Mouse (Mus musculus) myocyte (in vitro differentiated cells): Measurements from ENCODE around the gene Gm10134. TPM values are rescaled to one million over a fixed set of nuclear protein-coding genes. Genes with fewer than 3 reads are reported as not detected.

Experiments used
- H3K27me3 ChIP-seq: one replicate; pipeline ENCODE4 v1.6.1; 2011; ENCODE audit not compliant: control insufficient read depth, insufficient read depth, insufficient read length
- H3K36me3 ChIP-seq: one replicate; pipeline ENCODE4 v1.6.1; 2011; ENCODE audit not compliant: control insufficient read depth, insufficient read depth
- H3K4me2 ChIP-seq: one replicate; pipeline ENCODE4 v1.6.1; 2011; ENCODE audit warnings: low read depth, control low read depth
- H3K4me3 ChIP-seq: one replicate; pipeline ENCODE4 v1.5.1; 2011; ENCODE audit warnings: mild to moderate bottlenecking, control low read depth, moderate library complexity
- H3K79me2 ChIP-seq: one replicate; pipeline ENCODE4 v1.6.1; 2011; ENCODE audit not compliant: control insufficient read depth, insufficient read depth
- H3ac ChIP-seq: one replicate; pipeline ENCODE4 v1.6.1; 2011; ENCODE audit not compliant: control insufficient read depth, insufficient read length
- CEBPB ChIP-seq: IDR thresholded peaks from 2 replicates; pipeline ENCODE4 v1.6.1; 2011; ENCODE audit warnings: mild to moderate bottlenecking, moderate library complexity; ENCODE audit not compliant: poor library complexity, insufficient read depth, severe bottlenecking
- E2F4 ChIP-seq: IDR thresholded peaks from one replicate; pipeline ENCODE4 v1.6.1; 2011; ENCODE audit warnings: mild to moderate bottlenecking, control low read depth, moderate library complexity; ENCODE audit not compliant: insufficient read depth
- MAX ChIP-seq: IDR thresholded peaks from one replicate; pipeline ENCODE4 v1.6.1; 2011; ENCODE audit warnings: low read depth, mild to moderate bottlenecking, control low read depth
- MYOD1 ChIP-seq, 3 experiments: IDR thresholded peaks; one replicate each; pipeline ENCODE4 v1.6.1; 2011; ENCODE audit warnings: control low read depth in 2 of 3, low read depth in 2 of 3, mild to moderate bottlenecking in 2 of 3, moderate library complexity in 1 of 3; ENCODE audit not compliant: insufficient read length in 2 of 3, control insufficient read depth in 1 of 3
- MYOG ChIP-seq, 3 experiments: IDR thresholded peaks; one replicate each; pipeline ENCODE4 v1.6.1; 2011; ENCODE audit warnings: control low read depth in 2 of 3, low read depth in 2 of 3, mild to moderate bottlenecking in 2 of 3; ENCODE audit not compliant: insufficient read length in 2 of 3, control insufficient read depth in 1 of 3, insufficient read depth in 1 of 3
- POLR2A ChIP-seq: IDR thresholded peaks from one replicate; pipeline ENCODE4 v1.6.1; 2011; ENCODE audit warnings: low read depth, mild to moderate bottlenecking, control low read depth, moderate library complexity; ENCODE audit not compliant: insufficient read length
- POLR2AphosphoS2 ChIP-seq: IDR thresholded peaks from one replicate; pipeline ENCODE4 v1.6.1; 2011; ENCODE audit warnings: low read depth, control low read depth; ENCODE audit not compliant: insufficient read length
- REST ChIP-seq: IDR thresholded peaks from one replicate; pipeline ENCODE4 v1.6.1; 2011; ENCODE audit warnings: mild to moderate bottlenecking, control low read depth, moderate library complexity; ENCODE audit not compliant: insufficient read depth, insufficient read length
- SRF ChIP-seq: IDR thresholded peaks from one replicate; pipeline ENCODE4 v1.6.1; 2011; ENCODE audit warnings: low read depth; ENCODE audit not compliant: control insufficient read depth, insufficient read length
- TCF12 ChIP-seq: IDR thresholded peaks from one replicate; pipeline ENCODE4 v1.6.1; 2011; ENCODE audit warnings: mild to moderate bottlenecking, control low read depth; ENCODE audit not compliant: poor library complexity, insufficient read depth, severe bottlenecking
- TCF3 ChIP-seq: IDR thresholded peaks from one replicate; pipeline ENCODE4 v1.6.1; 2011; ENCODE audit warnings: low read depth, control low read depth; ENCODE audit not compliant: insufficient read length
- USF1 ChIP-seq: IDR thresholded peaks from one replicate; pipeline ENCODE4 v1.6.1; 2011; ENCODE audit warnings: low read depth, mild to moderate bottlenecking, control low read depth, moderate library complexity
- polyA plus RNA-seq: library from polyadenylated mRNA; unstranded; fragments of >200 nt; fragmentation: generic; extraction: Trizol; gene quantifications from one replicate; pipeline ENCODE4 v1.2.1, GENCODE M21; 2012; ENCODE audit warnings: missing spikeins

Gene Gm10134
- polyA plus RNA-seq, 1 experiment = not detected

GRCm38 (mm10) chr2:28479208-28480204 is 26.4 kb upstream of the Gm10134 start:
- H3ac ChIP-seq = no peak overlapping the region
- no peak overlapping the region for H3K4me2 ChIP-seq
- peaks cover 7% of the 10 kb centered on the region for H3K27me3 ChIP-seq
- H3K4me3 ChIP-seq = no peak overlapping the region
- H3K79me2 ChIP-seq = no peaks in the 10 kb centered on the region
- TF ChIP-seq E2F4 (no peak), TCF12 (no peak), MYOD1 (IDR thresholded peaks at IDR 0.05; ENCODE audit: control insufficient read depth in 1 of 3, insufficient read length in 2 of 3, low read depth in 2 of 3) (no peak), SRF (no peak), TCF3 (no peak), REST (no peak), POLR2AphosphoS2 (no peak), CEBPB (no peak)
- no peaks in the 10 kb centered on the region for H3K36me3 ChIP-seq

- H3K36me3 ChIP-seq = no peaks in the 10 kb centered on the region
- TF ChIP-seq POLR2A = no peak
- no peak for TF ChIP-seq TCF3
- no peak for TF ChIP-seq POLR2AphosphoS2
- no peak for TF ChIP-seq E2F4
- TF ChIP-seq MYOG (IDR thresholded peaks at IDR 0.05; ENCODE audit: control insufficient read depth in 1 of 3, insufficient read depth in 1 of 3, insufficient read length in 2 of 3, low read depth in 2 of 3) = no peak
- TF ChIP-seq USF1 = no peak
- no peak for TF ChIP-seq SRF
- no peak for TF ChIP-seq TCF12
- TF ChIP-seq REST = no peak
- no peak for TF ChIP-seq MYOD1 (IDR thresholded peaks at IDR 0.05; ENCODE audit: control insufficient read depth in 1 of 3, insufficient read length in 2 of 3, low read depth in 2 of 3)
- no peak for TF ChIP-seq MAX
- TF ChIP-seq CEBPB = no peak
- no peaks in the 10 kb centered on the region for H3K79me2 ChIP-seq
- no peak overlapping the region for H3K4me3 ChIP-seq
- H3ac ChIP-seq = no peak overlapping the region
- no peak overlapping the region for H3K4me2 ChIP-seq
- H3K27me3 ChIP-seq = peaks cover 23% of the 10 kb centered on the region
These were observed 22.0 kb upstream of the Gm10134 start for GRCm38 (mm10) chr2:28483861-28484260.

- no peaks in the 10 kb centered on the region for H3K36me3 ChIP-seq
- H3K4me2 ChIP-seq = no peak overlapping the region
- no peak overlapping the region for H3K4me3 ChIP-seq
- no peak overlapping the region for H3ac ChIP-seq
- H3K27me3 ChIP-seq = no peaks in the 10 kb centered on the region
- TF ChIP-seq MYOD1 (IDR thresholded peaks at IDR 0.05; ENCODE audit: control insufficient read depth in 1 of 3, insufficient read length in 2 of 3, low read depth in 2 of 3) (no peak), TCF12 (no peak), POLR2AphosphoS2 (no peak), TCF3 (no peak), CEBPB (no peak), SRF (no peak), E2F4 (no peak), POLR2A (no peak), USF1 (no peak), REST (no peak), MAX (no peak), MYOG (IDR thresholded peaks at IDR 0.05; ENCODE audit: control insufficient read depth in 1 of 3, insufficient read depth in 1 of 3, insufficient read length in 2 of 3, low read depth in 2 of 3) (no peak)
- no peaks in the 10 kb centered on the region for H3K79me2 ChIP-seq
These were observed 11.4 kb upstream of the Gm10134 start for GRCm38 (mm10) chr2:28494521-28494920.

- TF ChIP-seq CEBPB = no peak
- TF ChIP-seq TCF3 = no peak
- no peak for TF ChIP-seq E2F4
- no peak for TF ChIP-seq TCF12
- TF ChIP-seq POLR2A = no peak
- no peak for TF ChIP-seq USF1
- TF ChIP-seq MYOD1 (IDR thresholded peaks at IDR 0.05; ENCODE audit: control insufficient read depth in 1 of 3, insufficient read length in 2 of 3, low read depth in 2 of 3) = no peak
- TF ChIP-seq REST = no peak
- no peak for TF ChIP-seq POLR2AphosphoS2
- no peak for TF ChIP-seq MYOG (IDR thresholded peaks at IDR 0.05; ENCODE audit: control insufficient read depth in 1 of 3, insufficient read depth in 1 of 3, insufficient read length in 2 of 3, low read depth in 2 of 3)
- no peak for TF ChIP-seq SRF
- no peak for TF ChIP-seq MAX
- Histone ChIP-seq H3K27me3 (no peaks in the 10 kb centered on the region), H3K79me2 (no peaks in the 10 kb centered on the region), H3K4me3 (no peak overlapping the region), H3K36me3 (no peaks in the 10 kb centered on the region), H3ac (no peak overlapping the region), H3K4me2 (peak overlapping the region; percentile 55)
These were observed 10.6 kb upstream of the Gm10134 start for GRCm38 (mm10) chr2:28495207-28495756.
